ENCODE assay signal across 9 mouse cellular contexts in the genomic region with DNA sequence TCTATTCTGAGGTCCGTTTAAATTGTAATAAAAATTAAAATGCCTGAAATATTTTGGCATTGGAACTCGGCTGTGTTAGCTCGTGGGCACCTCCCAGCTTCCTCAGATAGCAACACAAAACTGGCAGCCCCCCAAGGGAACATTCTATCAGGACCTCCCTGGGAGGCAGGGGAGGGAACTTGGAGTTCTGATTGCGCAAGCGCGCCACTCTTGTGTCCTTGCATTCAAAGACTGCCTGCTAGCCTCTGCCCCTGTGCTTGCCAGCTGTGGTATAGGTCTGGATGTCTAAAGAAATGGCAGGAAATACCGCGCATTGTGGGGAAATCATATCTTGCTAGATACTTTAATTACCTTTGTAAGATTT. TPM values are rescaled to one million over a fixed set of nuclear protein-coding genes. Genes with fewer than 3 reads are reported as not detected.
DNase-seq lines count a peak whose midpoint lies in the region; ATAC-seq and TF ChIP-seq lines count a peak whose summit lies in the region.
"Had no signal": no experiment of that assay in that cellular context is flagged by ENCODE, and none has a peak within 500 bp of the region (broad histone marks: within the 10 kb centered on the region; RNA-seq: fewer than 3 reads in every experiment).

No protein-coding gene starts in this region.

- no peaks in the 10 kb centered on the region for H3K27me3 ChIP-seq in lung, embryonic 15.5 days
- no peaks in the 10 kb centered on the region for H3K27me3 ChIP-seq in thymus, adult 2 months (ENCODE audit: control insufficient read depth, insufficient read depth, low read length)
- H3K27me3 ChIP-seq: CH12.LX had no signal

- H3K36me3 ChIP-seq in lung, embryonic 15.5 days, result no peaks in the 10 kb centered on the region
- no peaks in the 10 kb centered on the region for H3K36me3 ChIP-seq in thymus, adult 2 months (ENCODE audit: control insufficient read depth, insufficient read depth, low read length)

- H3K27ac ChIP-seq in layer of hippocampus, adult 2 months, result peak overlapping the region; percentile 74
- H3K27ac ChIP-seq in lung, embryonic 15.5 days, result peak overlapping the region; percentile 92
- no peak overlapping the region for H3K27ac ChIP-seq in thymus, adult 2 months (ENCODE audit: control insufficient read depth, insufficient read depth, low read length)

- H3K9me3 ChIP-seq in lung, embryonic 15.5 days, result no peaks in the 10 kb centered on the region

- peak overlapping the region; percentile 20; the same call in 1 of the 2 replicates for H3K4me3 ChIP-seq in layer of hippocampus, adult 2 months
- no peak overlapping the region for H3K4me3 ChIP-seq in lung, embryonic 15.5 days
- H3K4me3 ChIP-seq in thymus, adult 2 months (ENCODE audit: control insufficient read depth, insufficient read depth, low read length), result no peak overlapping the region

- intact Hi-C loops in heart, postnatal 36 days (cut with DNase I), result loop anchor here (5.0 kb wide), 1 partner anchor 275 kb away; no protein-coding TSS in a partner anchor

- TF ChIP-seq CTCF in layer of hippocampus, adult 2 months (conservative IDR thresholded peaks at IDR 0.05), result no peak
- TF ChIP-seq CTCF in thymus, adult 2 months (IDR thresholded peaks at IDR 0.05; ENCODE audit: borderline replicate concordance, control insufficient read depth, extremely low read depth, insufficient read depth, low read length, poor library complexity), result no peak

- DNase-seq in spleen, adult 18-20 months, result peak; percentile 14 to 33
- no peak for DNase-seq in spleen, adult 12 weeks (ENCODE audit: low spot score)
- DNase-seq in frontal cortex, adult 2 months (ENCODE audit: extremely low spot score in 1 of 2, low spot score in 1 of 2), result peak; percentile 13 to 41
- peak; percentile 85 to 87 for DNase-seq in heart, postnatal 36 days
- DNase-seq in layer of hippocampus, adult 2 months (ENCODE audit: low spot score in 2 of 2), result peak in 1 of 2 experiments; percentile 16
- DNase-seq in ovary, adult 18-20 months (ENCODE audit: low spot score), result peak; percentile 91
- DNase-seq in thymus, adult 2 months, result no peak

- peak overlapping the region; percentile 44 for H3K4me2 ChIP-seq in lung, embryonic 15.5 days

- peak; percentile 89 for ATAC-seq in lung, embryonic 15.5 days (ENCODE audit: borderline replicate concordance, extremely low read depth, low FRiP score, low TSS enrichment)

- H3K9ac ChIP-seq in lung, embryonic 15.5 days, result no peak overlapping the region

- TF ChIP-seq POLR2A in thymus, adult 2 months (IDR thresholded peaks at IDR 0.05; ENCODE audit: control insufficient read depth, extremely low read depth, insufficient read depth, low read length, poor library complexity), result no peak

- WGBS in lung, embryonic 15.5 days, result 13% methylated on average over 8 of the region's 8 CpGs
- WGBS in thymus, adult 2 months, result 75% methylated on average over 8 of the region's 8 CpGs

- peaks cover 34% of the 10 kb centered on the region for H3K4me1 ChIP-seq in lung, embryonic 15.5 days
- H3K4me1 ChIP-seq in thymus, adult 2 months (replicated peaks; ENCODE audit: control insufficient read depth, insufficient read depth, low read length), result no peaks in the 10 kb centered on the region

RNA-seq across cellular contexts. Expression of gene Plcb4, which starts 53.1 kb away (rescaled TPM):
- 48.5 and 50.7 TPM in 2 replicates for polyA plus RNA-seq in frontal cortex, adult 2 months (2012; rRNA removed)
- total RNA-seq in heart, postnatal 36 days (2021), result 10 to 100 TPM; 57.1 to 79.8 TPM
- 10 to 100 TPM; 20.9 to 21.0 TPM for total RNA-seq in layer of hippocampus, adult 2 months (2021)
- 14.9 and 20.4 TPM in 2 replicates for polyA plus RNA-seq in lung, embryonic 15.5 days (2015; fragmentation: Nextera tagmentation; extraction: Ambion mirVana)
- polyA plus RNA-seq in thymus, adult 2 months (2012; rRNA removed), result 3.5 and 3.7 TPM in 2 replicates
- total RNA-seq: CH12.LX had no signal

Comparison
In these comparisons a context has a peak if more than half of its experiments do, and no peak if none do; other contexts are left out.
1. DNase-seq: peak in spleen, adult 18-20 months (2 of 2), frontal cortex, adult 2 months (2 of 2), heart, postnatal 36 days (2 of 2) and ovary, adult 18-20 months (single experiment); none in spleen, adult 12 weeks (single experiment) and thymus, adult 2 months (single experiment).